In genomic region chr14:99106671-99107070, GRCm38 (mm10) we compare ENCODE assay signal across 30 mouse cellular contexts.
"Had no signal": no experiment of that assay in that cellular context is flagged by ENCODE, and none has a peak within 500 bp of the region (broad histone marks: within the 10 kb centered on the region; RNA-seq: fewer than 3 reads in every experiment).

No protein-coding gene starts in this region.

- H3K27me3 ChIP-seq: heart, embryonic 12.5 days; heart, embryonic 13.5 days; heart, embryonic 15.5 days; hindbrain, embryonic 12.5 days; hindbrain, embryonic 13.5 days; hindbrain, embryonic 15.5 days; intestine, embryonic 15.5 days; kidney, embryonic 15.5 days had no signal

- H3K4me1 ChIP-seq: heart, embryonic 12.5 days; heart, embryonic 13.5 days; heart, embryonic 15.5 days; hindbrain, embryonic 10.5 days; hindbrain, embryonic 12.5 days; hindbrain, embryonic 13.5 days; hindbrain, embryonic 15.5 days; intestine, embryonic 15.5 days; kidney, embryonic 15.5 days had no signal

- H3K9ac ChIP-seq: heart, embryonic 12.5 days; heart, embryonic 13.5 days; heart, embryonic 15.5 days; hindbrain, embryonic 12.5 days; hindbrain, embryonic 13.5 days; hindbrain, embryonic 14.5 days; hindbrain, embryonic 15.5 days; intestine, embryonic 15.5 days; kidney, embryonic 15.5 days had no signal

- H3K4me3 ChIP-seq: heart, embryonic 12.5 days; heart, embryonic 13.5 days; heart, embryonic 15.5 days; hindbrain, embryonic 10.5 days; hindbrain, embryonic 12.5 days; hindbrain, embryonic 13.5 days; hindbrain, embryonic 15.5 days; intestine, embryonic 15.5 days; kidney, embryonic 15.5 days; layer of hippocampus, adult 2 months; left cerebral cortex, adult 2 months had no signal

- H3K9me3 ChIP-seq: heart, embryonic 12.5 days; heart, embryonic 13.5 days; heart, embryonic 15.5 days; hindbrain, embryonic 10.5 days; hindbrain, embryonic 12.5 days; hindbrain, embryonic 13.5 days; hindbrain, embryonic 15.5 days; intestine, embryonic 15.5 days; kidney, embryonic 15.5 days had no signal

- DNase-seq: heart, postnatal 10 days; heart, postnatal 14 days; heart, postnatal 36 days; heart, postnatal 4 days; kidney, adult 11 months; kidney, adult 18-20 months; kidney, adult 2 months; kidney, adult 8-10 months; kidney, adult 9 months; kidney, postnatal 10 days; kidney, postnatal 14 days; kidney, postnatal 25 days; kidney, postnatal 36 days; kidney, postnatal 4 days; layer of hippocampus, adult 9-11 months; layer of hippocampus, postnatal 36 days had no signal

- H3K27ac ChIP-seq: heart, embryonic 13.5 days; heart, embryonic 15.5 days; hindbrain, embryonic 10.5 days; hindbrain, embryonic 12.5 days; hindbrain, embryonic 13.5 days; hindbrain, embryonic 14.5 days; hindbrain, embryonic 15.5 days; hindbrain, postnatal 0 days; intestine, embryonic 15.5 days; kidney, embryonic 15.5 days; kidney, postnatal 0 days; layer of hippocampus, adult 2 months; left cerebral cortex, adult 2 months had no signal
